Mouse (Mus musculus) lung, embryonic 14.5 days (tissue): ENCODE results near the gene Emilin2. TPM values are rescaled to one million over a fixed set of nuclear protein-coding genes. Genes with fewer than 3 reads are reported as not detected.
A peak's percentile ranks its signal among the peaks of the same experiment; 100 is the strongest.

Experiments
- ATAC-seq: fragments of 200-750 bp; cut with Nextera tagmentation; 2 replicates; pipeline ENCODE4 v1.8.0; 2017; ENCODE audit warnings: mild to moderate bottlenecking, moderate TSS enrichment, moderate library complexity; ENCODE audit not compliant: insufficient read depth
- DNase-seq: peaks from one replicate; pipeline ENCODE4 v3.0.0-alpha.2; 2015
- H3K27ac ChIP-seq: fragments of 300-500 bp; sonication (generic); 2 replicates; pipeline ENCODE4 v1.5.1; 2014; ENCODE audit warnings: low read depth, mild to moderate bottlenecking, moderate library complexity
- H3K27me3 ChIP-seq: fragments of 300-500 bp; sonication (generic); 2 replicates; pipeline ENCODE4 v1.6.1; 2014; ENCODE audit warnings: low read length, control low read depth; ENCODE audit not compliant: insufficient read depth
- H3K36me3 ChIP-seq: fragments of 300-500 bp; sonication (generic); 2 replicates; pipeline ENCODE4 v1.6.1; 2014; ENCODE audit warnings: control low read depth; ENCODE audit not compliant: insufficient read depth
- H3K4me1 ChIP-seq: fragments of 300-500 bp; sonication (generic); 2 replicates; pipeline ENCODE4 v1.6.1; 2014; ENCODE audit warnings: antibody characterized with exemption, control low read depth; ENCODE audit not compliant: insufficient read depth
- H3K4me2 ChIP-seq: fragments of 300-500 bp; sonication (generic); 2 replicates; pipeline ENCODE4 v1.6.1; 2014; ENCODE audit warnings: mild to moderate bottlenecking
- H3K4me3 ChIP-seq: fragments of 300-500 bp; sonication (generic); 2 replicates; pipeline ENCODE4 v1.5.1; 2014; ENCODE audit warnings: low read depth, low read length
- H3K9ac ChIP-seq: fragments of 300-500 bp; sonication (generic); 2 replicates; pipeline ENCODE4 v1.6.1; 2014
- H3K9me3 ChIP-seq: fragments of 300-500 bp; sonication (generic); 2 replicates; pipeline ENCODE4 v1.6.1; 2016; ENCODE audit warnings: low read depth, low read length, control low read depth
- CTCF ChIP-seq: IDR thresholded peaks from 2 replicates; pipeline ENCODE4 v1.5.1; 2016; ENCODE audit warnings: antibody characterized with exemption, low read depth
- WGBS: fragments of 180-500 bp; shearing (Covaris S2); extraction: QIAGEN DNeasy Blood & Tissue Kit; methylation state at CpG from one replicate; pipeline ENCODE4 v1.1.7; 2014; 5-methylcytosine and 5-hydroxymethylcytosine counted together
- polyA plus RNA-seq: library from polyadenylated mRNA; unstranded; fragments of >200 nt; fragmentation: Nextera tagmentation; extraction: Ambion mirVana; gene quantifications from 2 replicates; pipeline ENCODE4 v1.2.1, GENCODE M21; 2014

The Emilin2 gene
- 3.6 and 3.8 TPM in 2 replicates for polyA plus RNA-seq

DNA sequence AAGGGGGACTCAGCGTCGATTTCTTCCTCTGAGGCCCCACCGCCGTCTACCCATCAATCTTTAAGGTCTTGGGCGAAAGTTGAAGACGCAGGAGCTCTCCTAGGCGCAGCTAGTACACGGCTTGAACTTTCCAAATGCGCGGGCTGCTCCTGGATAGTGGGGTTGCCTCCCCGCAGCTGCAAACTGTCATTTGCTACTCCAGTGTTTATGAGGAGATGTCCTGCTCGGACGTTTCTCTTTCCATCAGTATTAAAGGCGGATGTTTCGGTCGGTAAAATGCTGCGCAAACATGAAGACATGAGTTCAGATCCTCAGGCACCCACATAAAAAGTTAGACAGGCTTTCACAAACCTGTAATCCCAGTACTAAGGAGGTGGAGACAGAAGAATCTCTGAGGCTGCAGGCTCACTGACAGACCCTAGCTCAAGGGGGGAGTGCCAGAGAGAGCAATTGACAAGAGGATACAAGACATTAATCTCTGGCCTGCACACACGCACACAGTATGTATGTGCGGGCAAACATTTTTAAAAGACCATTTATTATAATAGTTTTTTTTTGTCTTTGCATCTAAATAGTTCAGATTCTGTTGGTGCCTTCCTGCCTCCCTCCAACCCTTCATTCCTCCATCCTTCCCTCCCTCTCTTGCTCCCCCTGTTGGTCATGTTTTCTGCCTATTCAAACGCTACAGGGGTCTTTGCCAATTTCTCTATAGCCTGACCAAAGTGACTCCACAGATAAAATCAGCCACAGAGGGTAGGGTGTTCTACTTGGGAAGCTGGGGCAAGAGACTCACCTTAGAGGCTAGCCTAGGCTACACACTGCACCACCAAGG is at the start of gene Emilin2:
TSS of gene Emilin2 (minus strand) at position 639 of the 832 bp plus-strand sequence.
- Histone ChIP-seq H3K4me3 (peak within 1 kb of the TSS; percentile 62), H3K9me3 (no peaks in the 10 kb centered on the region), H3K27ac (no peak within 1 kb of the TSS), H3K27me3 (peaks cover 29% of the 10 kb centered on the region), H3K4me2 (peak within 1 kb of the TSS; percentile 100), H3K9ac (peak within 1 kb of the TSS; percentile 60), H3K4me1 (0 out of 2 replicates have a peak, but pooled peaks cover 3% of the 10 kb centered on the region), H3K36me3 (no peaks in the 10 kb centered on the region)
- DNase-seq (peak; percentile 69), ATAC-seq (peak; percentile 69)
- TF ChIP-seq CTCF = peak; percentile 61
- 4% methylated on average over 20 of the region's 20 CpGs for whole genome bisulfite sequencing

DNA sequence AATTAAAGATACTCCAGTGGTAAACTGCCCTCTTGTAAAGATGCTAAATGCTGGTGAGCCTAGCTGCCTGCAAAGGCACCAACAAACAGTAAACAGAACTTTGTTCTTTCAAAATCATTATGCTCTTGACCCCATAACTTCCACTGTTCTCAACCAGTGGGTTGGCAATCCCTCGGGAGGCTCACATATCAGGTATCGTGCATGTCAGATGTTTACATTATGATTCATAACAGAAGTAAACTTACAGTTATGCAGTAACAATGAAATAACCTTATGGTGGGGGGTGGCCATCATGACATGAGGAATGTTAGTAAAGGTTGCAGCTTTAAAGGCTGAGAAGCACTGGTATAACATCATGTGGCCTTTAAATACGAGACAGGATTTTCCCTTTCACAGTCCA is 43.7 kb upstream of the Emilin2 start:
- Histone ChIP-seq H3K4me1 (no peaks in the 10 kb centered on the region), H3K4me3 (no peak overlapping the region), H3K27ac (no peak overlapping the region), H3K9ac (no peak overlapping the region), H3K9me3 (no peaks in the 10 kb centered on the region), H3K4me2 (no peak overlapping the region), H3K27me3 (no peaks in the 10 kb centered on the region), H3K36me3 (peaks cover 65% of the 10 kb centered on the region)
- WGBS = 50% methylated on average over 3 of the region's 3 CpGs
- TF ChIP-seq CTCF = no peak
- ATAC-seq (no peak), DNase-seq (no peak)

GRCm38 (mm10) chr17:71354205-71354604 is 42.4 kb upstream of the Emilin2 start:
- TF ChIP-seq CTCF = no peak
- no peak overlapping the region for H3K4me3 ChIP-seq
- 92% methylated on average over 11 of the region's 11 CpGs for WGBS
- H3K4me1 ChIP-seq = no peaks in the 10 kb centered on the region
- DNase-seq (no peak), ATAC-seq (no peak)
- H3K36me3 ChIP-seq = peaks cover 63% of the 10 kb centered on the region
- H3K9ac ChIP-seq = no peak overlapping the region
- H3K27me3 ChIP-seq = no peaks in the 10 kb centered on the region
- no peak overlapping the region for H3K4me2 ChIP-seq
- H3K27ac ChIP-seq = no peak overlapping the region
- H3K9me3 ChIP-seq = no peaks in the 10 kb centered on the region

DNA sequence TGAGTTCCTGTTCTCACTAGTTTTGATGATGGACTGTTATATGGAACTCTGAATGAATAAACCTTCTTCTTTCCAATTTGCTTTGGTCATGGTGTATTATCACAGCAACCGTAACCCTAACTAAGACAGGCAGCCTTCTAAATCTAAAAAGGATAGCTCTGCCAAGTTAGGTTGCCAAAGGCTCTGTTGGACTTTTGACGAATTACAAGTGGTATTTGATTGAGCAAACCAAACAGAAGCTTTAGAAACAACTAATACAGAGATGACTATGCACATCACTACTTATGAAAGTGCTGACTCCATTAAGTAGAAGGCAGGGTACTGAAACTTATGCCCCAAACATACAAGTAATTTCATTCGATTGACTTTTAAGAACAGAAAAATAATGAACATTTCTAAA is 36.4 kb upstream of the Emilin2 start:
- no peaks in the 10 kb centered on the region for H3K4me1 ChIP-seq
- ATAC-seq = no peak
- no peaks in the 10 kb centered on the region for H3K27me3 ChIP-seq
- 92% methylated on average over 3 of the region's 3 CpGs for WGBS
- H3K36me3 ChIP-seq = peaks cover 78% of the 10 kb centered on the region
- H3K4me3 ChIP-seq = no peak overlapping the region
- no peak overlapping the region for H3K27ac ChIP-seq
- TF ChIP-seq CTCF = no peak
- H3K9ac ChIP-seq = no peak overlapping the region
- DNase-seq = no peak
- H3K9me3 ChIP-seq = no peaks in the 10 kb centered on the region
- H3K4me2 ChIP-seq = no peak overlapping the region

DNA sequence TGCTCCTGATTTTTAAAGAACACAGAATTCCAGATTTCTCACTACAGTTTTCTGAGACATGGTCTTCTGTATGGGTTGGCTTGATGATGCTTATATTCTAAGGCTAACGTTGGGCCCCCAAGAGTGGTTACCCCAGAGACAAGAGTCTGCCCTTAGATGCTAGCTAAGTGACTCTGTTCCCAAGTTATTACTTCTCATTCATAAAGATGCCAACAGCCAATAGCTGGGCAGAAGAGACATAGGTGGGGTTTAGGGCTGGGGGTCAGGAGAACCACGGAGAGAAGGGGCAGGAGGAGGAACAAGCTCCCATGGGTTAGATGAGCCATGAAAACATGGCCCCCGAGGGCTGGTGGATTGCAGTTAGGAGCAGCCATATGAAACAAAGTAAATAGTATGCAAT is 30.2 kb upstream of the Emilin2 start:
- H3K27me3 ChIP-seq = no peaks in the 10 kb centered on the region
- WGBS = 85% methylated on average over 3 of the region's 3 CpGs
- DNase-seq (no peak), ATAC-seq (no peak)
- H3K4me3 ChIP-seq = no peak overlapping the region
- peaks cover 33% of the 10 kb centered on the region for H3K36me3 ChIP-seq
- no peak overlapping the region for H3K9ac ChIP-seq
- H3K9me3 ChIP-seq = no peaks in the 10 kb centered on the region
- H3K4me1 ChIP-seq = no peaks in the 10 kb centered on the region
- no peak overlapping the region for H3K4me2 ChIP-seq
- TF ChIP-seq CTCF = no peak
- H3K27ac ChIP-seq = no peak overlapping the region

DNA sequence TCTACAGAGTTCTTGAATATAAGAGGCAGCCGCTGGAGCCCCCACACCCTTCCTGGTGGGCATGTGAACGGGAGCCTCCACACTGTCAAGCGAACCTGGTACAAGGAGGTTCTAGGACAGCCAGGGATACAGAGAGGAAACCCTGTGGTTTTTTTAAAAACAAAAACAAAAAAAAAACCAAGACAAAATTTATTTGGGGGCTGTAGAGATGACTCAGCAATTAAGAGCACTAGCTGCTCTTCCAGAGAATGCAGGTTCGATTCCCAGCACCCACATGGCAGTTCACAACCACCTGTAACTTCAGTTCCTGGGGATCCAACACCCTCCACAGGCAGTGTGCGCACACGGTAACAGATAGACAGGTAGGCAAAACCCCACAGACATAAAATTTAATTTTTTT is 26.8 kb upstream of the Emilin2 start:
- DNase-seq = no peak
- H3K27me3 ChIP-seq = no peaks in the 10 kb centered on the region
- peaks cover 10% of the 10 kb centered on the region; the same call in 1 of the 2 replicates for H3K36me3 ChIP-seq

GRCm38 (mm10) chr17:71337546-71337945 is 25.8 kb upstream of the Emilin2 start:
- DNase-seq (no peak), ATAC-seq (no peak)
- H3K4me3 ChIP-seq = no peak overlapping the region
- H3K9me3 ChIP-seq = no peaks in the 10 kb centered on the region
- H3K36me3 ChIP-seq = peaks cover 3% of the 10 kb centered on the region; the same call in 1 of the 2 replicates
- no peaks in the 10 kb centered on the region for H3K4me1 ChIP-seq
- 86% methylated on average over 9 of the region's 9 CpGs for WGBS
- TF ChIP-seq CTCF = no peak
- H3K9ac ChIP-seq = no peak overlapping the region
- no peak overlapping the region for H3K27ac ChIP-seq
- no peaks in the 10 kb centered on the region for H3K27me3 ChIP-seq
- no peak overlapping the region for H3K4me2 ChIP-seq

More for the DNA sequence above, 26.8 kb upstream of the Emilin2 start:
- Histone ChIP-seq H3K4me2 (no peak overlapping the region), H3K4me3 (no peak overlapping the region), H3K4me1 (no peaks in the 10 kb centered on the region), H3K9ac (no peak overlapping the region), H3K27ac (no peak overlapping the region), H3K9me3 (no peaks in the 10 kb centered on the region)
- 93% methylated on average over 6 of the region's 6 CpGs for WGBS
- TF ChIP-seq CTCF = no peak
- ATAC-seq = no peak
